In the genomic region with DNA sequence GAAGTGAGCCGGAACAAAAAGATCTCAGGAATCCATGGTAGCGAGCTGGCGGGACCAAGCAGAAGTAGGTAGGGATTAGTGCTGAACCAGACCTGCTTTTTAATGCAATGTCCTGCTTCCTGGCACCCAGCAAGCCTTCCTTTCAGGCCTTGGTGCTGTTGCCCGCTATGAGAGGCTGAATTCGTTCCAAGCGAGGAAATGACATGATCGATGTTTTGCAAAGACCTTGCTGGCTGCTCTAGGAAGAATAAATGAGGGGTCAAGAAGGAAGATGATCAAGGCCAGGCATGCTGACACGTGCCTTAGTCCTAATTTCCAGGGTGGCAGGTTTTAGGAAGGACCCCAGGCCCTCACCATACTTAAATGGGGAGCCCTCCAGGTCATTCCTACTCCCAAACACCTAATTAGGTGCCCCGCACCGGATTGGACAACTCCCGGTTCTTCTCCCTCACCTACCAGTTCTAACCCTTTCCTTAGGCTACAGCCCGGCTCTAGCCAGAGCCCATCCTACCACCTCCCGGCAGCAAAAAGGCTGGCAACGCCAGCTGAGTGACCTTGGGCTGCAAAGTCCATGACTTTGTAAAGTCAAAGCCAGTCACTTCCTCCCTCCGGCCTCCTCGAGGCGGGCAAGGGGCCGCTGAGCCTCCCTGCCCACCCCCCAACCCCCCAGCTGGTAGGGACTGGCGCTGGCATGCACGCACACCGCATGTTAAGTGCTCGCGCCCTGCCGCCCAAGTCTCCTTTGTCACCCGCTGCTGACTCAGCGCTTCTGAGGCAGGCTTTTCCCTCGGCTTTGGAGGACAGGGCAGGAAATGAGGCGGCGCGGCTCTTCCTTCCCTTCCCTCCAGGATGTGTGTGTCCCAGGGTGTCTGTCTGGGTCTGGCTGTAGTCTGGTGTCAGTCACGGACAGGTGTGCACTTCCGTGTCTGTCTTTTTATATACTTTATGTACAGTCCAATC, we compare ENCODE assay signal across 8 mouse cellular contexts. TPM values are rescaled to one million over a fixed set of nuclear protein-coding genes. Genes with fewer than 3 reads are reported as not detected.
DNase-seq lines count a peak whose midpoint lies in the region; ATAC-seq and TF ChIP-seq lines count a peak whose summit lies in the region.

No protein-coding gene starts in this region.

- no peaks in the 10 kb centered on the region for H3K36me3 ChIP-seq in intestine, embryonic 15.5 days
- no peaks in the 10 kb centered on the region for H3K36me3 ChIP-seq in liver, embryonic 13.5 days
- H3K36me3 ChIP-seq in midbrain, postnatal 0 days (ENCODE audit: insufficient read depth, low read length): no peaks in the 10 kb centered on the region

- no peak for TF ChIP-seq CTCF in cortical plate, adult 2 months (IDR thresholded peaks at IDR 0.05; ENCODE audit: extremely low read depth, insufficient read depth, low read length)
- no peak for TF ChIP-seq CTCF in midbrain, postnatal 0 days (IDR thresholded peaks at IDR 0.05)

- no peaks in the 10 kb centered on the region for H3K27me3 ChIP-seq in intestine, embryonic 15.5 days (replicated peaks)
- no peaks in the 10 kb centered on the region for H3K27me3 ChIP-seq in liver, embryonic 13.5 days
- no peaks in the 10 kb centered on the region for H3K27me3 ChIP-seq in midbrain, postnatal 0 days (ENCODE audit: insufficient read depth, low read length)

- TF ChIP-seq POLR2A in cortical plate, adult 2 months (IDR thresholded peaks at IDR 0.05; ENCODE audit: extremely low read depth, insufficient read depth, low read length): no peak

- no peaks in the 10 kb centered on the region for H3K9me3 ChIP-seq in intestine, embryonic 15.5 days
- no peaks in the 10 kb centered on the region for H3K9me3 ChIP-seq in liver, embryonic 13.5 days (replicated peaks)
- H3K9me3 ChIP-seq in midbrain, postnatal 0 days (ENCODE audit: low read length): no peaks in the 10 kb centered on the region

- H3K9ac ChIP-seq in intestine, embryonic 15.5 days: peak overlapping the region; percentile 39; the same call in 1 of the 2 replicates
- H3K9ac ChIP-seq in liver, embryonic 13.5 days: peak overlapping the region; percentile 59
- H3K9ac ChIP-seq in midbrain, postnatal 0 days (replicated peaks; ENCODE audit: low read length, poor library complexity, severe bottlenecking): 0 out of 2 replicates have a peak overlapping the region, but pooled peaks have one; percentile 29

- WGBS in intestine, embryonic 15.5 days: 34% methylated on average over 32 of the region's 32 CpGs
- 23% methylated on average over 32 of the region's 32 CpGs for WGBS in liver, embryonic 13.5 days (ENCODE audit: insufficient replicate concordance)
- WGBS in midbrain, postnatal 0 days: 25% methylated on average over 32 of the region's 32 CpGs

- H3K4me1 ChIP-seq in cortical plate, adult 2 months (ENCODE audit: control insufficient read depth, insufficient read depth, low read length): peaks cover 4% of the 10 kb centered on the region
- peaks cover 40% of the 10 kb centered on the region for H3K4me1 ChIP-seq in intestine, embryonic 15.5 days (replicated peaks)
- H3K4me1 ChIP-seq in liver, embryonic 13.5 days (replicated peaks): peaks cover 81% of the 10 kb centered on the region
- peaks cover 14% of the 10 kb centered on the region for H3K4me1 ChIP-seq in midbrain, postnatal 0 days (ENCODE audit: insufficient read depth, low read length)

- H3K27ac ChIP-seq in cortical plate, adult 2 months (ENCODE audit: insufficient read depth, low read length): 0 out of 2 replicates have a peak overlapping the region, but pooled peaks have one; percentile 56
- peak overlapping the region; percentile 51 for H3K27ac ChIP-seq in intestine, embryonic 15.5 days
- peak overlapping the region; percentile 41; the same call in 1 of the 2 replicates for H3K27ac ChIP-seq in liver, embryonic 13.5 days
- H3K27ac ChIP-seq in midbrain, postnatal 0 days (ENCODE audit: low read depth, low read length): peak overlapping the region; percentile 1; the same call in 1 of the 2 replicates

- DNase-seq in testis, postnatal 14 days (ENCODE audit: low spot score): peak; percentile 31
- no peak for DNase-seq in testis, postnatal 10 days (ENCODE audit: low spot score)
- peak; percentile 98 for DNase-seq in heart, adult 11 months
- DNase-seq in liver, embryonic 13.5 days: no peak
- DNase-seq in midbrain, postnatal 0 days (ENCODE audit: low spot score): peak; percentile 81
- DNase-seq in thymus, postnatal 14 days: peak; percentile 83

- H3K4me2 ChIP-seq in intestine, embryonic 15.5 days (replicated peaks): peak overlapping the region; percentile 58
- peak overlapping the region; percentile 62 for H3K4me2 ChIP-seq in liver, embryonic 13.5 days
- H3K4me2 ChIP-seq in midbrain, postnatal 0 days (ENCODE audit: low read depth, low read length, poor library complexity, severe bottlenecking): peak overlapping the region; percentile 40

- H3K4me3 ChIP-seq in cortical plate, adult 2 months (ENCODE audit: insufficient read depth, low read length): no peak overlapping the region
- H3K4me3 ChIP-seq in intestine, embryonic 15.5 days (replicated peaks): no peak overlapping the region
- peak overlapping the region; percentile 34 for H3K4me3 ChIP-seq in liver, embryonic 13.5 days (replicated peaks)
- H3K4me3 ChIP-seq in midbrain, postnatal 0 days (ENCODE audit: low read depth, low read length): no peak overlapping the region

- ATAC-seq in intestine, embryonic 15.5 days: peak; percentile 46
- no peak for ATAC-seq in liver, embryonic 13.5 days (ENCODE audit: low read depth)
- ATAC-seq in midbrain, postnatal 0 days (ENCODE audit: low FRiP score): peak; percentile 61

RNA-seq across cellular contexts. Expression of gene Irf2bpl, which starts 52.7 kb away (rescaled TPM):
- 35.7 and 37.1 TPM in 2 replicates for polyA plus RNA-seq in cortical plate, adult 2 months (2012; rRNA removed)
- polyA plus RNA-seq in intestine, embryonic 15.5 days (2015; fragmentation: Nextera tagmentation; extraction: Ambion mirVana): 19.6 and 22.4 TPM in 2 replicates
- polyA plus RNA-seq in liver, embryonic 13.5 days (2015; fragmentation: Nextera tagmentation; extraction: Ambion mirVana): 2.8 and 3.0 TPM in 2 replicates
- total RNA-seq in midbrain, postnatal 0 days (2014; rRNA removed): 171 and 191 TPM in 2 replicates
- polyA plus RNA-seq in midbrain, postnatal 0 days (2015; fragmentation: Nextera tagmentation; extraction: Ambion mirVana): 74.2 and 86.2 TPM in 2 replicates

Comparison
In these comparisons a context has a peak if more than half of its experiments do, and no peak if none do; other contexts are left out.
1. DNase-seq: peak in testis, postnatal 14 days (single experiment), heart, adult 11 months (single experiment), midbrain, postnatal 0 days (single experiment) and thymus, postnatal 14 days (single experiment); none in testis, postnatal 10 days (single experiment) and liver, embryonic 13.5 days (single experiment).
2. H3K27ac ChIP-seq: peak in every context shown above with its lines; median percentile 56 in cortical plate, adult 2 months; 51 in intestine, embryonic 15.5 days; 41 in liver, embryonic 13.5 days; 1 in midbrain, postnatal 0 days.
3. Peak in every context shown above with its lines, with median percentiles within 50 percentile points of each other: H3K4me2 ChIP-seq and H3K9ac ChIP-seq.